Comparison of ENCODE assay signal across 20 mouse cellular contexts in genomic region chr1:178291716-178292115, GRCm38 (mm10).
"Had no signal": no experiment of that assay in that cellular context is flagged by ENCODE, and none has a peak within 500 bp of the region (broad histone marks: within the 10 kb centered on the region; RNA-seq: fewer than 3 reads in every experiment).

No protein-coding gene starts in this region.

- H3K27ac ChIP-seq: liver, embryonic 15.5 days; lung, embryonic 15.5 days; macrophage; midbrain, embryonic 13.5 days; midbrain, embryonic 15.5 days; neural tube, embryonic 12.5 days; stomach, embryonic 15.5 days; stomach, postnatal 0 days had no signal

- H3K4me3 ChIP-seq: liver, embryonic 15.5 days; lung, embryonic 15.5 days; megakaryocyte, embryonic 14.5 days; midbrain, embryonic 13.5 days; midbrain, embryonic 15.5 days; neural tube, embryonic 12.5 days; stomach, embryonic 15.5 days had no signal

- H3K4me1 ChIP-seq: liver, embryonic 15.5 days; lung, embryonic 15.5 days; megakaryocyte, embryonic 14.5 days; midbrain, embryonic 13.5 days; midbrain, embryonic 15.5 days; neural tube, embryonic 12.5 days; stomach, embryonic 15.5 days had no signal

- DNase-seq: liver, postnatal 0 days; lung, adult 2 months; lung, postnatal 14 days; lung, postnatal 36 days; retina, postnatal 1 day; right cerebral cortex, adult 18-20 months; right cerebral cortex, postnatal 25 days; right cerebral cortex, postnatal 4 days; thymus, adult 2 months; thymus, postnatal 25 days; thymus, postnatal 4 days had no signal
